Mouse (Mus musculus) ES-E14 (cell line): Measurements from ENCODE around the gene Ankrd13d. TPM values are rescaled to one million over a fixed set of nuclear protein-coding genes. Genes with fewer than 3 reads are reported as not detected.

Source experiments
- DNase-seq: peaks from one replicate; pipeline ENCODE4 v3.0.0-alpha.2; 2013; ENCODE audit warnings: low read depth, low spot score
- H3K27ac ChIP-seq: 2 replicates; pipeline ENCODE4 v1.5.1; 2012; ENCODE audit warnings: low read depth, mild to moderate bottlenecking, low read length, moderate library complexity, mixed read lengths; ENCODE audit not compliant: poor library complexity, insufficient read depth, severe bottlenecking
- H3K36me3 ChIP-seq: 2 replicates; pipeline ENCODE4 v1.6.1; 2012; ENCODE audit warnings: mild to moderate bottlenecking, low read length, moderate library complexity, mixed read lengths; ENCODE audit not compliant: control insufficient read depth, poor library complexity, insufficient read depth, severe bottlenecking
- H3K4me1 ChIP-seq, 2 experiments: fragments of 150-350 bp in 1 of 2; sonication (generic) in 1 of 2; 2 replicates each; pipeline ENCODE4 v1.6.1; 2012; ENCODE audit warnings: low read length in 2 of 2, mild to moderate bottlenecking in 1 of 2, mixed read lengths in 1 of 2; ENCODE audit not compliant: control insufficient read depth in 2 of 2, insufficient read depth in 2 of 2, poor library complexity in 1 of 2
- H3K4me3 ChIP-seq, 2 experiments: fragments of 150-350 bp in 1 of 2; sonication (generic) in 1 of 2; 2 replicates each; pipeline ENCODE4 v1.5.1; 2012; ENCODE audit warnings: low read length in 2 of 2, low read depth in 1 of 2, mild to moderate bottlenecking in 1 of 2, mixed read lengths in 1 of 2; ENCODE audit not compliant: insufficient read depth in 1 of 2, poor library complexity in 1 of 2, severe bottlenecking in 1 of 2
- H3K9ac ChIP-seq: 2 replicates; pipeline ENCODE4 v1.6.1; 2012; ENCODE audit warnings: low read depth, mild to moderate bottlenecking, low read length, mixed read lengths; ENCODE audit not compliant: poor library complexity, insufficient read depth, severe bottlenecking
- H3K9me3 ChIP-seq: fragments of 150-350 bp; sonication (generic); 2 replicates; pipeline ENCODE4 v1.6.1; 2012; ENCODE audit warnings: low read depth, mild to moderate bottlenecking, low read length; ENCODE audit not compliant: control insufficient read depth, insufficient read depth
- CHD2 ChIP-seq: IDR thresholded peaks from 2 replicates; pipeline ENCODE4 v1.6.1; 2014; ENCODE audit warnings: mild to moderate bottlenecking, low read depth, low read length, inconsistent platforms
- HCFC1 ChIP-seq: IDR thresholded peaks from 2 replicates; pipeline ENCODE4 v1.6.1; 2012; ENCODE audit warnings: low read length, inconsistent platforms, borderline replicate concordance; ENCODE audit not compliant: insufficient read depth
- MAFK ChIP-seq: IDR thresholded peaks from 2 replicates; pipeline ENCODE4 v1.6.1; 2014; ENCODE audit warnings: mild to moderate bottlenecking, low read depth, low read length, inconsistent platforms; ENCODE audit not compliant: insufficient read depth
- ZC3H11A ChIP-seq: IDR thresholded peaks from 2 replicates; pipeline ENCODE4 v1.6.1; 2012; ENCODE audit warnings: low read depth, mild to moderate bottlenecking, inconsistent platforms, low read length, borderline replicate concordance
- ZNF384 ChIP-seq: IDR thresholded peaks from 2 replicates; pipeline ENCODE4 v1.6.1; 2012; ENCODE audit warnings: low read depth, low read length, inconsistent platforms
- in situ Hi-C, 2 experiments: fragments of 600-800 bp; cut with MboI; formaldehyde crosslinking; loops; one replicate each; pipeline ENCODE4 v1.15.1; 2025; ENCODE audit warnings: low sequenced_read_pairs in 2 of 2, inconsistent platforms in 1 of 2; ENCODE audit not compliant: unreplicated experiment in 2 of 2
- total RNA-seq: library from RNA; depleted of rRNA; stranded (reverse); fragments of 300-350 nt; gene quantifications from 2 replicates; pipeline ENCODE4 v1.2.3, GENCODE M21; 2012

The Ankrd13d gene
- total RNA-seq, 1 experiment = 5.5 TPM

DNA sequence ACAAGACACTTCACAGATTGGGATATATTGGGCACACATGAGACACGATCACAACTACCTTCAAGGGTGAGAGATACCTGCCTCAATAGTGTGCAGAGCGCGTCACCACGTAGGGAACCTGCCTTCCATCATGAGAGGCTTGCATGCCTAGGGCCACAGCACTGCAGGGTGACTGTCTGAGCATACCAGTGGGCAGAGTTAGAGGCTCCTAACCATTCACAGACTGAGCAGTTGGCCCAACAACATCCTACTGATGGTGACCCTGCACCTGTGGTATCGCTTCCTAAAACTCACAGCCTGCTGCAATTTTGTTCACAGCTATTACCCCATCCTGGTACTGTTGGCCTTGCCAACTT is 20.7 kb upstream of the Ankrd13d start:
- no peak overlapping the region for H3K27ac ChIP-seq
- DNase-seq = no peak
- H3K9ac ChIP-seq = no peak overlapping the region
- H3K36me3 ChIP-seq = no peaks in the 10 kb centered on the region
- H3K4me3 ChIP-seq = no peak overlapping the region
- H3K9me3 ChIP-seq = no peaks in the 10 kb centered on the region
- H3K4me1 ChIP-seq = peaks cover 6 to 31% of the 10 kb centered on the region in 2 experiments; a peak in 3 of 4 replicates
- TF ChIP-seq HCFC1 (no peak), MAFK (no peak), ZC3H11A (no peak), CHD2 (no peak), ZNF384 (no peak)
- in situ Hi-C loops = no loop called here

DNA sequence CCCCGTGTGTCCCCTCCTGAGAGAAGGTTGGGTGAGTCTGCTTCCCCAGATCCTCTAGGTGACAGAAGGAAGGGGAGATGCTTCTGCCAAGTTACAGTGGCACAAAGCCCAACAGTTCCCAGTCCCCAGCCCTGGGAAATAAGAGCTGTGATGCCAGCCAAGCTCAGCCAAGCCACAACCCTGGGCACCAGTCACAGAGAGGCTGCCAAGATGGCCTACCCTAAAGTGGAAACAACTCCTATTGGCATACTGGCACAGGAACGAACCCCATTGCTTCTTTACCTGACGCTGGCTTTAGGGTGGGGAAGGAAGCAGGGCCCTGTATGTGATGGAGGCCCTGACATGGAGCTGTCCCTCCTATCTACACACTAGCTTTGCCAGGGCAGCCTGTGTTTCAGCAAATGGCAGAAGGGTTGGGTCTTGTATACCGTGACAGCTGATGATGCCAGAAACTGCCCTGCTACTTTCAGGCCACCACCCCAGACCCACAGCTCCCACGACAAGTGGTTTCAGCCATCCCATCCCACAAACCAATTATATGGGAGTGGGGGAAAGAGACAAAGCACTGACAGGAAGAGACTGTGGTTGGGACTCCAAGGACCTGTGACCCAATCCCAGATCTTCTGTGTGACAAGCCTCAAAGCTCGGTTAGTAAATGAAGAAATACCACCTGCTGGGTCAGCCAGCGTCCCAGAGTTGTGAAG is 20.2 kb upstream of the Ankrd13d start:
- TF ChIP-seq MAFK = no peak
- TF ChIP-seq HCFC1 = no peak
- TF ChIP-seq ZC3H11A = no peak
- TF ChIP-seq CHD2 = no peak
- no peak for TF ChIP-seq ZNF384
- Histone ChIP-seq H3K4me1 (peaks cover 6 to 34% of the 10 kb centered on the region in 2 experiments; a peak in 3 of 4 replicates), H3K36me3 (no peaks in the 10 kb centered on the region), H3K9ac (no peak overlapping the region), H3K9me3 (no peaks in the 10 kb centered on the region), H3K4me3 (no peak overlapping the region), H3K27ac (no peak overlapping the region)
- DNase-seq = no peak
- in situ Hi-C loops = no loop called here

DNA sequence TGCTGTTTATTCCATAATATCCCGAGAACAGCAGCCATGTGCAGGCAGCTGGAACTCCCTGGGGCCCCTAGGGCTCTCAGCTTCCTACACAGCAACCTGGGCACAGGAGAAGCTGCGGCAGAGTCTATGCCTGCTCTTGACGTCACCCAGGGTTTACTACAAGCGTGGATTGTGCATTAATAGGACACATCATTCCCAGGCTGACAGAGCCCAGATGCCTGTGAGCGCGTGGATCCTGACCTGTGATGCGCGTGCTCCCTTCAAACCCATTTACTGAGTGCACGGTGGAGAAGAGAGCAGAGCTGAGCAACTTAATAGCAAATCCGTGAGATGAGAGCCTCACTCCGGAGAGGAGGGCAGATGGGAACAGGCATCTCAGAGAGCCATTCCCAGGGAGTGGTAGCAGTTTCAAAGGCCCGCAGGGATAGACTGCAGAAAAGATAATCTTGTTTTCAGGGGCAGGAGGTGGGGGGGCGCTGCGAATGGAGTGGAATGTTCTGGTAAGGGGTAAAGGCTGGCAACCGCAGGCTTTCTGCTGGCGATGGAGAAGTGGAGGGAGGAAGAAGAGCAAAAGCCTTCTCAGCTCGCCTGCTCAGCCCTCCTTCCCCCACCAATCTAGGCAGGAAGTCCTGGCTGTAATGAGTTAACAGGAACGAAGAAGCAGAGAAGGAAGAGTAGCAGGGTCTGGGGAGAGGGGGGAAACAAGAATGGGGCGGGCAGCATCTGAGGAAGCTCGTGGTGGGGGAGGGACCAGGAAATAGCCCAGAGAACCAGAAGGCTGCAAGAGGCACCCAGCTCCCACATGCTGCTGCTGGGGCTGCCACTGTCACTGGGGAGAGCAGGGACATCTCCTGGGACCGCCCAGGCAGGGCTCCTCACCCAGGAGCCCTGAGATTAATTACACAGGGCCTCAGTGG is 19.1 kb upstream of the Ankrd13d start:
- Histone ChIP-seq H3K9me3 (no peaks in the 10 kb centered on the region), H3K9ac (peak overlapping the region; percentile 36; the same call in 1 of the 2 replicates), H3K36me3 (no peaks in the 10 kb centered on the region), H3K4me3 (peak overlapping the region in 1 of 2 experiments; percentile 9; a peak in 1 of 4 replicates), H3K4me1 (peaks cover 8 to 36% of the 10 kb centered on the region in 2 experiments; a peak in 3 of 4 replicates), H3K27ac (no peak overlapping the region)
- TF ChIP-seq ZNF384 (no peak), ZC3H11A (no peak), CHD2 (no peak), MAFK (no peak), HCFC1 (no peak)
- in situ Hi-C loops = no loop called here
- no peak for DNase-seq

DNA sequence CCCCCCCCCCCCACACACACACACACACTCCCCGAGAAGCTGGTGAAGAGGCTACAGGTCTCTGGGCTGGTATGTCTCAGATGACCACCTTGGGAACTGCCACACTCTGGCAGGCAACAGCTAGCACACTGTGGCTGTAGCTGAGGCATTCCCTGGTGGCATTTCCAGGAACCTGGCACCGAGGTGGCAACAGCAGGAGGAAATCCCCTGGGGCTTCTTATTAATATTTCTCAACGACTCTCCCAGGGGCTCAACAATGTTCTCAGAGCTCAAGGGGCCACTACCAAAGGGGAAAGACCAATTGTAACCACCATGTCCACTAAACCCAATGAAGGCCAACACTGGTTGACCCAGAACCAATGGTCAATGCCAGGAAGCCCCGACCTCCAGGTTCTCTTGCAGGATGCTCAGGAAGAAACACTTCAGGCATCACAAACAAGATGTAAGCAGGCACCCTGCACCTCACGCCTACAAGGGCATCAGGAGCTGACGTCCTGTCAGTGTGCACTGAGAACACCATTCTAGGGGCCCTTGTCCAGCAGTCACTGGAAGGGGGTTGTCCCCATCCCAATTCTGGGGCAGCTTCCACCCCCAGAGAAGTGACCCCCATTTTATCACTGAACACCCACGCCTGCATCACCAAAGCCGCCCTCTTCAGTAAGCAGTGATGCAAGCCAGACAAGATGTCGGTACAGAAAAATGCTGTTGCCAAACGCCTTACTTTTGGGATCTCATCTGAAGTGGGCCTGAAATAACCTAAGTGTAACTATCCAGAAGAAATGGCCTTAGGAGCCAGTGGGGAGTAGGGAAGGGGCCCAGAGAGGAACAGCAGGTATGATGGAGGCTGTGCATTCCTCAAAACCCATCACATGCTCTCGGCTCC is 18.2 kb upstream of the Ankrd13d start:
- Histone ChIP-seq H3K9me3 (no peaks in the 10 kb centered on the region), H3K4me1 (peaks cover 8 to 39% of the 10 kb centered on the region in 2 experiments; a peak in 3 of 4 replicates), H3K4me3 (no peak overlapping the region), H3K36me3 (no peaks in the 10 kb centered on the region; the same call in 1 of the 2 replicates), H3K9ac (no peak overlapping the region; the same call in 1 of the 2 replicates), H3K27ac (no peak overlapping the region)
- TF ChIP-seq ZNF384 (no peak), MAFK (no peak)
- in situ Hi-C loops = no loop called here
- no peak for DNase-seq
